Mouse (Mus musculus) stomach, postnatal 0 days (tissue): ENCODE data around the gene Tmem238l.

Experiments
- CTCF ChIP-seq: IDR thresholded peaks from 2 replicates; pipeline ENCODE4 v1.5.1; 2016; ENCODE audit warnings: antibody characterized with exemption, low read depth, mild to moderate bottlenecking, moderate library complexity
- EP300 ChIP-seq: optimal IDR thresholded peaks from 2 replicates; pipeline ENCODE3; 2016; ENCODE audit warnings: antibody characterized with exemption

DNA sequence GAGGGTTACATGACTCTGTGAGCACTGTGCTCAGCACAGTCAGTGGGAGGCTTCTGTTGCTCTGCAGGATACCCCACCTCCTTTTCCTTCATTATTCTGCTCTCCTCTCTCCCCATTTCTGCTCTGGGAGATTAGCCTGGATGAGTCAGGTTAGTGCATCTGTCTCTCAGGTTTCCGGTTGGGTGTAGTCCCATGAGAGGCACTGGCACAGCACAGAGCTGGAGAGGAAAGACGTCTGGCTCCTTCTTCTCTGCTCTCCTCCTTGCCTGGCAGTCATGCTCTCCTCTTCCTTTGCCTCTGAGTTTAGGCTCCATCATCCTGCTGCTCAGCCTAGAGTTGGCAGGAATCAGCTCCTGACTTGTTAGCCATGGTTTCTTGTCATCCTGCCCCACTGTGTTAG, 35.7 kb downstream of the Tmem238l start:
- TF ChIP-seq EP300 (no peak), CTCF (no peak)
